Mouse (Mus musculus) liver (tissue): ENCODE data around the gene Qtrt1.

ENCODE experiments used
- DNase-seq: peaks from one replicate; pipeline ENCODE4 v3.0.0-alpha.2; 2020; ENCODE audit warnings: mixed read lengths

The Qtrt1 gene

GRCm38 (mm10) chr9:21424631-21425555 is 13.3 kb downstream of the Qtrt1 start, which contains the start of gene Dnm2:
Gene Dnm2 (plus strand): TSS chr9:21424908.
- DNase-seq: peak; percentile 96

DNA sequence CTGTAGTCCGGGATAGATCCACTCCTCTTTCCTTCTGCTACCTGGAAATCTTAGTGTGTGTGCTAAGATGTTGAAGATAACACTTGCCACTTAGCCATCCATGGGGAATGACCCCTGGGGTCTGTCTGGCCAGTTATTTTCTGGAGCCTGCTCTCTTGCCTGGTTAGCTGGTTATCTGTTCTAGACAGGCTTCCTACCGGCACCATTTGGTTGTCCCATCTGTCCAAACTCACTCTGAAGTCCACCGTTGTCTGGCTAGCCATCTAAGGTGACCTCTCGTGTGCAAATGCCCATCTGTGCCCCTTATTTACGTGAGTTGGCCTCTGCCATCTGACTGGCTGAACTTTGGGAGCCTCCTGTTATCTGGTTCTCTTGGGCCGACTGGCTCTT is 13.9 kb downstream of the Qtrt1 start:
- peak; percentile 25 for DNase-seq

GRCm38 (mm10) chr9:21426013-21426412 is 14.4 kb downstream of the Qtrt1 start:
- peak; percentile 30 for DNase-seq

DNA sequence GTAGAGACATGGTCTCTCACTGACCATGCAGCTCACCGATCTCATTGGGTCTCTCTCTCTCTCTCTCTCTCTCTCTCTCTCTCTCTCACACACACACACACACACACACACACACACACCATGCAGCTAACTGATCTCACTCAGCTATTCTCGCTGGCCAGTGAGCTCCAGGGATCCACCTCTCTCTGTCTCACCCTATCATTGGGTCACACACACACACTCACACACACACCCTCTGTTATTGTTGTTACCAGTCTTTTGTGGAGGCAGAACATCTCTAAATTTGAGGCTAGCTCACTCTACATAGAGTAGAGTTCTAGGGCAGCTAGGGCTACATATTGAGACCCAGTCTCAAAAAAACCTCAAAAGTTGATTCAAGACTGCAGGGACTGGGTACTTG is 14.9 kb downstream of the Qtrt1 start:
- no peak for DNase-seq

GRCm38 (mm10) chr9:21427773-21428172 is 16.1 kb downstream of the Qtrt1 start:
- no peak for DNase-seq

DNA sequence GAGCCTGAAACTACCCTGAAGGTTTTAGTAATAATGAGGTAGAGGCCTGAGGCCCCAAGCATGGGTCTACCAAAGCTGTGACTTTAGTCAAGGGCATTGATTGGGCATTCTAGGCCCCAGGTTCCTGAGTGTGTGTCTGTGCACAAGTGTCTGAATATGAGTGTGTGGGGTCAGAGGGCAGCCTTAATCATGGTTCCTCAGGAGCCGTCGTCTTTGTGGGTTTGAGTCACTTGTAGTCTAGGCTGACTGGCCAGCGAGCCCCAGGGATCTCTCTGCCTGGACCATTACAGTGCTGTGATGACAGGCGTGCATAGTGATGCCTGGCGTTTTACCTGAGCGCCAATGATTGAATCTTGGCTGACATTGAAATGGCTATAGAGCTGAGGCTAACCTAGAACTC is 16.5 kb downstream of the Qtrt1 start:
- no peak for DNase-seq

DNA sequence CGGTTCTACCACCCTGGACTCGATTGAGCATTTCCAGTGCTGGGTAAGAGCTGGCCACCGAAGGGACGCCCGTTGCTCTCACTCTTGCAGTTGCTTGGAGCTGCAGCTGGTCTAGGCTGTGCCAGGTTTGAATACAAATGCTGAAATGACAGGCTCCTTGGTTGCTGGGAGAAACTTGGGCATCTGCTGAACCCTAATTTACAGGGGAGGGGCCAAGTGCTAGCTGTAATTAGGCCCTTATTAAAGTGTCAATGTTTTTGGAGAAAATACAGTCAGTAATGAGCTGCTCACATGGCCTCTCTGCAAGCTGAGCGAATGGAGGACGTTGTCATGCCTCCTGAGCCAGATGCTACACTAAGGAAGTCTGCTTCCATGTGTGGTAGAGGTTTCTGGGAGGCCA is 19.1 kb downstream of the Qtrt1 start:
- DNase-seq: no peak

DNA sequence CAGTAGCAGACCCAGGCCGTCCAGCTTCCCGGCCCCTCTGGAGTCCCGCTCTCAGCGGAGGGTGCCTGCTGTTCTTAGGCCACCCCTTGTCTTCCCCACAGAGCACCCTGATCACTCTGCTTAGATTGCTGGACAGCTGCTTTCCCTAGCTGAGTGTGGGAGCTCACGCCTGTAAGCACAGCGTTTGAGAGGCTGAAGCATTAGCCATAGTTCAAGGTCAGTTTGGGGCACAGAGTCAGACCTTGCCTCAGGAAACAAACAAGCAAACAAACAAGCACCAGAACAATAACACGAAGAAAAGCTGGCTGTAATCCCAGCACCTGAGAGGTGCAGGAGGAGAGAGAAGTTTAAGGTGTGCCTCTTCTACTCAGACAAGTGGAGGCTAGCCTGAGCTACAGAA is 20.4 kb downstream of the Qtrt1 start:
- DNase-seq: no peak

DNA sequence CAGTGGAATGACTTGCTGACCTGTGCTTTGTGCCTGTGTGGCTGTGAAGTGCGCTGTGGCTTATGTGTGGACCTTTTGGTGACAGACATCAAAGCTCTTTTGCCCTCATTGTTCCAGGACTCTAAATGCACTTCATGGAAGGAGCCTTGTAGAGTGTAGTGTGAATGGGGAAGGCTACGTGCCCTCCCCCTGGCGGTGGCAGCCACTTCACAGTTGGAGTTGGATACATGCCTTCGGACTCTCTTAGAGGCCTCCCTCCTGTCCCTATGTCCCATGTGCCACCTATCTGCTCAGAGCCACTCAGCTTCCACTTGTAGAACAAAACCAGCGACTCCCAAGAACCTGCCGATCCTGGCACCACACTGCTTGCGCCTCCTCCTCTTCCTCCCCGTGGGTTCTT is 22.1 kb downstream of the Qtrt1 start:
- no peak for DNase-seq

GRCm38 (mm10) chr9:21434410-21434809 is 22.8 kb downstream of the Qtrt1 start:
- no peak for DNase-seq

DNA sequence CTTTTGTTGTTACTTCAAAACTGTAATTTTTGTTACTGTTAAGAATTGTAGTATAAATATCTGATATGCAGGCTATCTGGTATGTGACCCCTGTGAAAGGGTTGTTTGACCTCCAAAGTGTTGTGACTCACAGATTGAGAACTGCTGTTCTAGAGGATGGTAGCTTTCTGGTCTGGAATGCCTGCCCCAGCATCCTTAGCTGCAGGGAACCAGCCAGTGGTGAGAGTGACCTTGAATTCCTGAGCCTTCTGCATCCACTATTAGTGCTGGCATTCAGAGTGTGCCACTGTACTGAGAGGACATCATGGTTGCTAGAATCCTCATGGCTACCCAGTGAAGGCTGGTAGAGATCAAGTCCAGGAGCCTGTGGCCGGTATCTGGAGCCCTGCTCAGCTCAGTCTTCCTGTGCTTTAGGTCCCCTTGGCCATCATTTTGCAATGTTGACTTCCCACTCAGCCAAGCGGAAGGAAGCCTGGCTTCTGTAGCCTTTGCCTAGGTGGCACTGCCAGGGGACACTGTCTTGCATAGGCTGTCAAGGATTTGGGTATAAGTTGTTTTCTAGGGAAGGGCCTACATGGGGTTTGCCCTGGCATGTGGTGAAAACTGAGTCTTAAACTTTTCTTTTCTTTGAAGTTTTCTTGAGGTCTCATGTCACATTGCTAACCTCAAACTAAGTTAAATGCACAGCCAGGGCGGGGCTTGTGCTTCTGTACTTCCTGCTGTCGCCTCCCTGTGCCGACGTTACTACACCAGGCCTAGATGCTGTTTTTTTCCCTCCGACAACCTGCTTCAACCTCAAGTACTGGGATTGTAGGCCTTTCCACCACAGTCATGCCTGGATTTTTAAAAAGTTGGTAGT is 24.4 kb downstream of the Qtrt1 start:
- no peak for DNase-seq

- no peak for DNase-seq
Measured at GRCm38 (mm10) chr9:21437577-21437976, 25.9 kb downstream of the Qtrt1 start.

GRCm38 (mm10) chr9:21438219-21438618 is 26.6 kb downstream of the Qtrt1 start:
- DNase-seq: no peak

DNA sequence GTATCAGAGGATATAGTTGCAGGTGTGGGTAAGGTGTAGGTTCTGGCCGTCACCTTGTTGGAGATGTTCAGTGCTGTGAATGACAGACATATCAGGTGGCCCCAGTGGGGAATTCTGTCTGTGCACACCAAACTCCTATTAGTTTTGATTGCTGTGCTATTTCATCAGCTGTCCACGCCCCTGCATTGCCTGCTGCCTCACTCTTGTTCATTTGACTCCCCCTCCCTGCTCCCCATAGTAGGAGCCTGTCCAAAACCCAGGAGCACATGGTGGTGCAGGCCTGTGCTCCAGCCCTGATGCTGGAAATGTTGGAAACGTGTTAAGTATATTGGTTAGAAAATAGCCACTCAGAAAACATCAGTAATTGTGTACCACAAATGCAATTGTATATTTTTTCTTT is 27.8 kb downstream of the Qtrt1 start:
- DNase-seq: no peak

- no peak for DNase-seq
Measured at GRCm38 (mm10) chr9:21439914-21440313, 28.3 kb downstream of the Qtrt1 start.

DNA sequence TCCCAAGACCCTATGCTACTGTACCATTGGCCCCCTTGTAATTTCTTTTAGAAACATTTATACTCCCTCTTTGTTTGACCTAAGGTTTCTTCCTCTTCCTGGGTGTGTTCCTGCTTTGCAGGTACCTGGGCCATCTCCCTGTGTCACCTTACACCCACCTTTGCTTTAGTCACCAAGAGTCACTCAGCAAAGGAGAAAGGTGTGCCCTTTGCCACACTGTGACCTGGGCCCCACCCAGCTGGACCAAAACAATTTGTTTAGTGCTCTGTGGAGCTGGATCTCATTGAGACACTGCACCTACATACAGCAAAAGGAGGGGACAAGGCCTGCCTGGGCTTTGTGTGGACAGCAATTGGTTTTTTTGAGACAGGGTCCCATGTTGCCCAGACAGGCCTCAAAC is 28.8 kb downstream of the Qtrt1 start:
- DNase-seq: no peak

DNA sequence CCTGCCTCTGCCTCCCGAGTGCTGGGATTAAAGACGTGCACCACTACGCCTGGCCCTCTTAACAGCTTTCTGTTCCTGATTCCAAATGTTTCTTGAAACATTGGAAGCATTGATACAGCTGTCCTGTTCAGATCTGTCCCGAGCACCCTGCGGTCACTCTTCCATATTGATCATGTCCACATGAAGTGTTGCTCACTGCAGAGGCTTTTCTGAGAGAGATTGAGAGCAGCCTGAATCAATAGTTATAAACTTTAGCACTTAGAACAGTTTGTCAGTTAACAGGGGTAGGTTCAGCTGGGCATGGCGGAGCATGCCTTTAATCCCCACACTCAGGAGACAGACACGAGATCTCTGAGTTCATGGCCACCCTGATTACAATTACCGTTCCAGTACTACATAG is 32.2 kb downstream of the Qtrt1 start:
- DNase-seq: no peak

DNA sequence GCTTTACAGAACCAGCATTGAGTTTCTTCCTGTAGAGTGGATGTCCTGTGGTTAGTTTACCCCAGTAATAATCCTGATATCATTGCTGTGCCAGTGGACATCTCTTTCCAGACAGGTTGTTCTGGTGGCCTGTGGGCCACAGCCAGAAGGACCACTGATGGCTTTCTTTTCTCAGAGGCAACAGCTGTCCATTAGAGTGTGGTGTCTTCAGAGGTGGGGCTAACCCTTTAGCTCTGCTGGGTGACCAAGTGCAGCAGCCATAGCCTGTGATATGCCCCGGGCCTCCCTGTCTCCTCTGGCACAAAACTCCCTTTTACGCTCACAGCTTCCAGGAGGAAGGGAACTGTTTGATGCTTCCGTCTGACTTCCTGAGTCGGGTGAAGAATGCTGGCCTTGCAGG is 32.9 kb downstream of the Qtrt1 start:
- no peak for DNase-seq

- DNase-seq: no peak
Measured at GRCm38 (mm10) chr9:21445081-21445744, 33.6 kb downstream of the Qtrt1 start.

DNA sequence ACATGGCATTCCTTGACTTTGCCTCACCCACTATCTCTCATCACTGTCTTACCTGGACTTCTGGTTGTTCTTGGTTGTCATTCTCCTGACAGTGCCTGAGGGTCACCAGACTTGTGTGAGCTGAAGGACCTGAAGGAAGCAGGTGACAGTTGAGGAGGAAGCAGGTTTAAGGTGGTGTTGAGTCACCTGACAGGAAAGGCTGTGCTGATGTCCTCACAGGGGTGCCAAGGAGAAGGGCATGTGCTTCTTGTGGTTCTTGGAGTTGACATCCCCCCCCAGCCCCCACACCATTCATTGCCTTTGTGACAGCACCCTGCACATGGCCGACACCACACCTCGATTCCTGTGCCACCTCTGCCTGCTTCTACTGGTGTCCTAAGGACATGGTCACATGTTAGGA is 36.1 kb downstream of the Qtrt1 start:
- DNase-seq: no peak

GRCm38 (mm10) chr9:21449710-21450109 is 38.1 kb downstream of the Qtrt1 start:
- DNase-seq: no peak

- no peak for DNase-seq
Measured at GRCm38 (mm10) chr9:21450270-21450669, 38.6 kb downstream of the Qtrt1 start.

GRCm38 (mm10) chr9:21451391-21451790 is 39.8 kb downstream of the Qtrt1 start:
- DNase-seq: no peak
